Mouse (Mus musculus): ENCODE data around the gene Mrps18a. TPM values are rescaled to one million over a fixed set of nuclear protein-coding genes. Genes with fewer than 3 reads are reported as not detected.
A peak's percentile ranks its signal among the peaks of the same experiment; 100 is the strongest.

Gene Mrps18a
- polyA plus RNA-seq, 1 experiment from 2014 or later, result 135 TPM

DNA sequence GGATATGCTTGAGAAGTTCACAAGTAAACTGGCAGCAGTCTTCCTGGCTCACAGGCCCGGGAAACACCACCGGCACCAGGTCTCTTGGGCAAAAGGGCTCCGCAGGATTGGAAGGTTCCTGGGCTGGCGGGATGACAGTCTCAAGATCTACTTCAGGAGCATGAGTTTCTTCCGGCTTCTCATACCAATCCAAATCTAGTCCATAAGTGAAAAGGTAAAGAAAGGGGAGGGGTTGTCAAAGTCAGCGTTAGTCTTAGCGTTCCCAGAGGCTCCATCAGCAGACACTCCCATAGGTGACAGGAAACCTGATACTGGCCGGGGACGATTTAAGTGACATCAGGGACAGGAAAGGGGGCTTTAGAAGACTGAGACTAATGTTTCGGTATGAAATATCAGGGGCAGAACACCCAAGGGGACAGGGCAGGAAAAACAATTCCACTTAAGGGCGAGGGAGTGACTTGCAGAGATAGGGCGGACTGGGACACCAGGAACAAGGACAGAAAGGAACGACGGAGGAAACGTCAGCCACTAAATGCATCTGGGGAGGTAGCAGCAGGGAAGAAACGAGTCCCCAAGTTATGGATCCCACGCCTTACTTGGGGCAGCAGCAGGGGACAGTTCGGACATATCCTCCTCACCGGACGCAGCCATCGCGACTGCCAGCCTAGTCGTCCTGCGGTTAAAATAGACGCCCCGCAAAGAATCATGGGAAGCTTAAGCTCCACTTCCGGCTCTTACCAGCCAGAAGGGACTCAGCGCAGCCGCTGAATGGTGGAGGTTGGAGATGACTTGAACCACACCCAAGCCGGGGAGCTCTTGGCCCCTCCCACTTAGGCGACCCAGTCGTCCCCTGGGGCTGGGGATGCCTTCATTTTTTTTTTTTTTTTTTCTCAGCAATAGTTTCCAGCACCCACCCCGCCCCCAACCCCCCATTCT is 42.3 kb downstream of the Mrps18a start, which contains the start of gene Mad2l1bp:
TSS of gene Mad2l1bp (minus strand) at position 707 of the 936 bp plus-strand sequence.
- peaks cover 6% of the 10 kb centered on the region; the same call in 1 of the 2 replicates for H3K4me1 ChIP-seq (ENCODE audit: control insufficient read depth, insufficient read depth, low read length)
- H3K27me3 ChIP-seq (replicated peaks; ENCODE audit: control insufficient read depth, insufficient read depth, low read length), result no peaks in the 10 kb centered on the region
- H3K36me3 ChIP-seq (ENCODE audit: control insufficient read depth, insufficient read depth, low read length), result peaks cover 12% of the 10 kb centered on the region
- H3K27ac ChIP-seq (ENCODE audit: low read depth, low read length), result no peak within 1 kb of the TSS
- peak within 1 kb of the TSS; percentile 67 for H3K9ac ChIP-seq (ENCODE audit: low read length)
- DNase-seq (ENCODE audit: low spot score) (peak; percentile 97), ATAC-seq (peak; percentile 95)
- 9% methylated on average over 33 of the region's 33 CpGs for WGBS
- no peaks in the 10 kb centered on the region for H3K9me3 ChIP-seq (replicated peaks; ENCODE audit: control insufficient read depth, low read length)
- H3K4me2 ChIP-seq (ENCODE audit: low read length), result peak within 1 kb of the TSS; percentile 96
- H3K4me3 ChIP-seq (ENCODE audit: low read depth, low read length), result peak within 1 kb of the TSS; percentile 61

DNA sequence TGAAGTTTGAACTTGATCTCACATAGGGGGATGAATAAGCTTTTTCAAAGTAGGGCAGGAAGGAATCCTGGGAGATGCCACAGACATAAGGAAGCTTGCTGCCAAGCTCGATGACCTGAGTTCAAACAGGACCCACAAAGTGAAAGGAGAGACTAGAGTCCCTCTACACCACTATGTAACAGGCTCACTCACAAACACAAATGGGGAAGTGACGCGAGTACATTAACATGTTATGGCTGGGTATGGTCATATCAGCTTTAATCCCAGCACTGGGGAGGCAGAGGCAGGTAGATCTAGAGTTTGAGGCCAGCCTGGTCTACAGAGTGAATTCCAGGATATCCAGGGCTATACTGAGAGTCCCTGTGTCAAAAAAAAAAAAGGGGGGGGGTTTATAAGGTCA is 43.5 kb downstream of the Mrps18a start:
- Histone ChIP-seq H3K9me3 (replicated peaks; ENCODE audit: control insufficient read depth, low read length) (no peaks in the 10 kb centered on the region), H3K4me2 (ENCODE audit: low read length) (no peak overlapping the region), H3K4me1 (ENCODE audit: control insufficient read depth, insufficient read depth, low read length) (peaks cover 6% of the 10 kb centered on the region; the same call in 1 of the 2 replicates), H3K4me3 (ENCODE audit: low read depth, low read length) (no peak overlapping the region), H3K27me3 (replicated peaks; ENCODE audit: control insufficient read depth, insufficient read depth, low read length) (no peaks in the 10 kb centered on the region), H3K9ac (ENCODE audit: low read length) (no peak overlapping the region), H3K27ac (ENCODE audit: low read depth, low read length) (no peak overlapping the region), H3K36me3 (ENCODE audit: control insufficient read depth, insufficient read depth, low read length) (no peaks in the 10 kb centered on the region)
- WGBS, result 92% methylated on average over 3 of the region's 3 CpGs
- ATAC-seq, result no peak
- DNase-seq (ENCODE audit: low spot score), result no peak

DNA sequence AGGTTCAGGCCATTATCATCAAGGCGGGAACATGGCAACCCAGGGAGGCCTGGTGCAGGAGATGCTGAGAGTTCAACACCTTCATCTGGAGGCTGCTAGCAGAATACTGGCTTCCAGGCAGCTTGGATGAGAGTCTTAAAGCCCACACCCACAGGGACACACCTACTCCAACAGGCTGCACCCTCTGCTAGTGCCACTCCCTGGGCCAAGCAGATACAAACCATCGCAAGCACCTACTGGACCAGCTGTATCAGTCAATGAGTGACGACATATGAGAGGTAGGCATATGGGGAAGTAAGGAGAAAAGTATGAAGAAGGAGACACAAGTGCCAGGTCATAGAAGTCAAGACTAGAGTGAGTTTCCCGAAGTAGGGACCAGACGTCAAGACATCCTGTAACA is 45.9 kb downstream of the Mrps18a start:
- Histone ChIP-seq H3K4me3 (ENCODE audit: low read depth, low read length) (no peak overlapping the region), H3K36me3 (ENCODE audit: control insufficient read depth, insufficient read depth, low read length) (no peaks in the 10 kb centered on the region), H3K4me1 (ENCODE audit: control insufficient read depth, insufficient read depth, low read length) (peaks cover 10% of the 10 kb centered on the region), H3K4me2 (ENCODE audit: low read length) (no peak overlapping the region), H3K27ac (ENCODE audit: low read depth, low read length) (no peak overlapping the region), H3K9ac (ENCODE audit: low read length) (no peak overlapping the region), H3K9me3 (replicated peaks; ENCODE audit: control insufficient read depth, low read length) (no peaks in the 10 kb centered on the region), H3K27me3 (replicated peaks; ENCODE audit: control insufficient read depth, insufficient read depth, low read length) (no peaks in the 10 kb centered on the region)
- ATAC-seq, result no peak
- no peak for DNase-seq (ENCODE audit: low spot score)
- 89% methylated on average over 5 of the region's 5 CpGs for WGBS

- Histone ChIP-seq H3K36me3 (ENCODE audit: control insufficient read depth, insufficient read depth, low read length) (no peaks in the 10 kb centered on the region), H3K4me3 (ENCODE audit: low read depth, low read length) (no peak overlapping the region), H3K27me3 (replicated peaks; ENCODE audit: control insufficient read depth, insufficient read depth, low read length) (no peaks in the 10 kb centered on the region), H3K9me3 (replicated peaks; ENCODE audit: control insufficient read depth, low read length) (no peaks in the 10 kb centered on the region), H3K9ac (ENCODE audit: low read length) (no peak overlapping the region), H3K4me2 (ENCODE audit: low read length) (no peak overlapping the region), H3K4me1 (ENCODE audit: control insufficient read depth, insufficient read depth, low read length) (peaks cover 14% of the 10 kb centered on the region), H3K27ac (ENCODE audit: low read depth, low read length) (no peak overlapping the region)
- WGBS, result 80% methylated on average over 8 of the region's 8 CpGs
- no peak for ATAC-seq
- no peak for DNase-seq (ENCODE audit: low spot score)
Measured at GRCm38 (mm10) chr17:46157131-46157530, 46.3 kb downstream of the Mrps18a start.

DNA sequence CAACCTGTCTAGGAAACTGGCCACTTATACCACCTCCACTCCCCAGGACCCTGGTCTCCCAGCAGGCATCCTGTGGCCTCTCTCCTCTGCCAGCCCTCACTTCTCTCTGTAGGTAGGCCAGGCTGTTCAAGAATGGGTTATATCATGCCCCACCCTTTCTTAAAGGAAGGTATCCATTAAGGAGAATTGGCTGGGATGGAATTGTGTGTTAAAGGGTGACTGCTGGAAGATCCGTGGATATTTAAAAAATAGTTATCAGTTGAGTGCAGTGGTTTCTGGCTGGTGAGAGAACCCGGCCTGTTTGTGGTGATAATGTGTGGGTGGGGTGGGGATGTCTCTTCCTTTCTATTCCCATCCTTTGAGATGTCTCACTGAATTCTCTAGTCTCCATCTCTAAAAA is 48.5 kb downstream of the Mrps18a start:
- ATAC-seq, result no peak
- H3K9ac ChIP-seq (ENCODE audit: low read length), result no peak overlapping the region

GRCm38 (mm10) chr17:46160090-46160662 is 49.4 kb downstream of the Mrps18a start:
- ATAC-seq (peak; percentile 70), DNase-seq (ENCODE audit: low spot score) (peak; percentile 93)
- peaks cover 19% of the 10 kb centered on the region for H3K36me3 ChIP-seq (ENCODE audit: control insufficient read depth, insufficient read depth, low read length)
- under 1% methylated on average over 16 of the region's 16 CpGs for WGBS
- peak overlapping the region; percentile 23; the same call in 1 of the 2 replicates for H3K27ac ChIP-seq (ENCODE audit: low read depth, low read length)
- H3K9me3 ChIP-seq (replicated peaks; ENCODE audit: control insufficient read depth, low read length), result no peaks in the 10 kb centered on the region
- peak overlapping the region; percentile 83 for H3K4me2 ChIP-seq (ENCODE audit: low read length)
- peak overlapping the region; percentile 57 for H3K9ac ChIP-seq (ENCODE audit: low read length)
- peaks cover 18% of the 10 kb centered on the region; the same call in 1 of the 2 replicates for H3K4me1 ChIP-seq (ENCODE audit: control insufficient read depth, insufficient read depth, low read length)
- peak overlapping the region; percentile 78 for H3K4me3 ChIP-seq (ENCODE audit: low read depth, low read length)
- no peaks in the 10 kb centered on the region for H3K27me3 ChIP-seq (replicated peaks; ENCODE audit: control insufficient read depth, insufficient read depth, low read length)

More for the DNA sequence above, 48.5 kb downstream of the Mrps18a start:
- peaks cover 18% of the 10 kb centered on the region; the same call in 1 of the 2 replicates for H3K4me1 ChIP-seq (ENCODE audit: control insufficient read depth, insufficient read depth, low read length)
- H3K36me3 ChIP-seq (ENCODE audit: control insufficient read depth, insufficient read depth, low read length), result peaks cover 10% of the 10 kb centered on the region; the same call in 1 of the 2 replicates
- H3K4me3 ChIP-seq (ENCODE audit: low read depth, low read length), result no peak overlapping the region
- H3K9me3 ChIP-seq (replicated peaks; ENCODE audit: control insufficient read depth, low read length), result no peaks in the 10 kb centered on the region
- H3K27me3 ChIP-seq (replicated peaks; ENCODE audit: control insufficient read depth, insufficient read depth, low read length), result no peaks in the 10 kb centered on the region
- WGBS, result 67% methylated on average over 2 of the region's 2 CpGs
- H3K4me2 ChIP-seq (ENCODE audit: low read length), result no peak overlapping the region
- no peak for DNase-seq (ENCODE audit: low spot score)
- H3K27ac ChIP-seq (ENCODE audit: low read depth, low read length), result no peak overlapping the region

DNA sequence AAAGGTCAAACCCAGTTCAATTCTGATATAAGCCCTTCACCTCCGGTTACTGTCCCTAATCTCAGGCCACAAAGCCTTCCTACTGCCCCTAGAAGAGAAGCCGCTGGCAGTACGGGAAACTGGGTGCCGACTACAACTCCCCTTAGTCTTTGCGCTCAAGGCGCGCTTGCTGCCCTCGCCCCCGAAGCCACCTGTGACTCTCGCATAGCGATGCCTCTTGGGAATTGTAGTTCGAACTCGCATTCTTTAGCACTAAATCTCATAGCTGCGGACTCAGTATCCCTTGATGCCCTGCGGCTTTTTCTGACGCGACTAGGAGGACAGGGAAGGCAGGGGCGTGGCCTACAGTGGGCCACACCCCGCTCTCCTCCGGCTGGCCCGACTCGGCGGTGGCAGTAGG is 49.9 kb downstream of the Mrps18a start, which contains the start of gene Gtpbp2:
TSS of gene Gtpbp2 (plus strand) at position 347 of the 400 bp plus-strand sequence.
- Histone ChIP-seq H3K4me2 (ENCODE audit: low read length) (peak within 1 kb of the TSS; percentile 83), H3K36me3 (ENCODE audit: control insufficient read depth, insufficient read depth, low read length) (peaks cover 24% of the 10 kb centered on the region), H3K9ac (ENCODE audit: low read length) (peak within 1 kb of the TSS; percentile 88), H3K9me3 (replicated peaks; ENCODE audit: control insufficient read depth, low read length) (no peaks in the 10 kb centered on the region), H3K27ac (ENCODE audit: low read depth, low read length) (peak within 1 kb of the TSS; percentile 76; the same call in 1 of the 2 replicates), H3K27me3 (replicated peaks; ENCODE audit: control insufficient read depth, insufficient read depth, low read length) (no peaks in the 10 kb centered on the region), H3K4me1 (ENCODE audit: control insufficient read depth, insufficient read depth, low read length) (peaks cover 18% of the 10 kb centered on the region; the same call in 1 of the 2 replicates), H3K4me3 (ENCODE audit: low read depth, low read length) (peak within 1 kb of the TSS; percentile 78)
- WGBS, result under 1% methylated on average over 23 of the region's 23 CpGs
- peak; percentile 97 for ATAC-seq
- DNase-seq (ENCODE audit: low spot score), result peak; percentile 100

DNA sequence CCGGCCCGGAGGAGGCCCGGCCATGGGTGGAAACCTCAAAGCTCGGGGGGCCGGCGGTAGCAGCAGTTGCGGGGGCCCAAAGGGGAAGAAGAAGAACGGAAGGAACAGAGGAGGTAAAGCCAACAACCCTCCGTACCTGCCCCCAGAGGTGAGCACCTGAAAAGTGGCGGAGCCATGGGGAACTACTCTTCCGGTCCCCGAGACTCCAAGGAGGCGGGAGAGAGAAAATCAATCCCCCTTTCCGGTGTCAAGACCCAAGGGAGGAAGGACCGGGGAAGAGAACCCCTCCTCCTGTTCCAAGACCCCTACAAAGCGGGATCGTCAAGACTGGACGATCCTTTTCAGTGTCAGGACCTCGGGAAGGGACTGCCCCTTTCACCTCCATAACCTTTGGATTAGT is 50.4 kb downstream of the Mrps18a start:
- H3K9me3 ChIP-seq (replicated peaks; ENCODE audit: control insufficient read depth, low read length), result no peaks in the 10 kb centered on the region
- peak overlapping the region; percentile 76; the same call in 1 of the 2 replicates for H3K27ac ChIP-seq (ENCODE audit: low read depth, low read length)
- H3K4me2 ChIP-seq (ENCODE audit: low read length), result peak overlapping the region; percentile 83
- peak overlapping the region; percentile 78 for H3K4me3 ChIP-seq (ENCODE audit: low read depth, low read length)
- peaks cover 29% of the 10 kb centered on the region for H3K36me3 ChIP-seq (ENCODE audit: control insufficient read depth, insufficient read depth, low read length)
- DNase-seq (ENCODE audit: low spot score) (peak; percentile 56), ATAC-seq (peak; percentile 30)
- WGBS, result under 1% methylated on average over 19 of the region's 19 CpGs
- peak overlapping the region; percentile 88 for H3K9ac ChIP-seq (ENCODE audit: low read length)
- H3K4me1 ChIP-seq (ENCODE audit: control insufficient read depth, insufficient read depth, low read length), result peaks cover 18% of the 10 kb centered on the region; the same call in 1 of the 2 replicates
- no peaks in the 10 kb centered on the region for H3K27me3 ChIP-seq (replicated peaks; ENCODE audit: control insufficient read depth, insufficient read depth, low read length)
